ENCODE assay signal across 8 mouse cellular contexts in genomic region chr2:35978941-35979643, GRCm38 (mm10). TPM values are rescaled to one million over a fixed set of nuclear protein-coding genes. Genes with fewer than 3 reads are reported as not detected.
A peak's percentile ranks its signal among the peaks of the same experiment; 100 is the strongest.
DNase-seq lines count a peak whose midpoint lies in the region; ATAC-seq lines count a peak whose summit lies in the region.

No protein-coding gene starts in this region.

- H3K4me1 ChIP-seq in hindbrain, embryonic 16.5 days (ENCODE audit: control insufficient read depth, insufficient read depth, low read depth, low read length): peaks cover 20% of the 10 kb centered on the region
- peaks cover 22% of the 10 kb centered on the region for H3K4me1 ChIP-seq in limb, embryonic 13.5 days
- H3K4me1 ChIP-seq in midbrain, embryonic 10.5 days: peaks cover 33% of the 10 kb centered on the region

- ATAC-seq in hindbrain, embryonic 16.5 days: peak; percentile 71
- ATAC-seq in limb, embryonic 13.5 days (ENCODE audit: low FRiP score, low read depth): peak; percentile 57

- under 1% methylated on average over 57 of the region's 76 CpGs for WGBS in hindbrain, embryonic 16.5 days
- under 1% methylated on average over 71 of the region's 76 CpGs for WGBS in limb, embryonic 13.5 days
- under 1% methylated on average over 75 of the region's 76 CpGs for WGBS in midbrain, embryonic 10.5 days

- H3K9me3 ChIP-seq in hindbrain, embryonic 16.5 days (ENCODE audit: control insufficient read depth, low read length): no peaks in the 10 kb centered on the region
- no peaks in the 10 kb centered on the region for H3K9me3 ChIP-seq in limb, embryonic 13.5 days
- no peaks in the 10 kb centered on the region for H3K9me3 ChIP-seq in midbrain, embryonic 10.5 days (replicated peaks)

- peak overlapping the region; percentile 85 for H3K4me2 ChIP-seq in hindbrain, embryonic 16.5 days (ENCODE audit: low read length)
- H3K4me2 ChIP-seq in limb, embryonic 13.5 days (replicated peaks): peak overlapping the region; percentile 96

- peak overlapping the region; percentile 92 for H3K9ac ChIP-seq in hindbrain, embryonic 16.5 days (ENCODE audit: low read depth, low read length)
- H3K9ac ChIP-seq in limb, embryonic 13.5 days: peak overlapping the region; percentile 81

- no peaks in the 10 kb centered on the region for H3K27me3 ChIP-seq in hindbrain, embryonic 16.5 days (replicated peaks; ENCODE audit: control insufficient read depth, insufficient read depth, low read length)
- H3K27me3 ChIP-seq in limb, embryonic 13.5 days: no peaks in the 10 kb centered on the region
- H3K27me3 ChIP-seq in midbrain, embryonic 10.5 days (ENCODE audit: low read depth, poor library complexity, severe bottlenecking): no peaks in the 10 kb centered on the region

- no peaks in the 10 kb centered on the region for H3K36me3 ChIP-seq in hindbrain, embryonic 16.5 days (ENCODE audit: control insufficient read depth, insufficient read depth, low read length)
- no peaks in the 10 kb centered on the region for H3K36me3 ChIP-seq in limb, embryonic 13.5 days
- no peaks in the 10 kb centered on the region for H3K36me3 ChIP-seq in midbrain, embryonic 10.5 days

- peak; percentile 7 to 17 for DNase-seq in thymus, postnatal 10 days (ENCODE audit: low spot score in 2 of 2)
- DNase-seq in thymus, postnatal 25 days: no peak
- peak; percentile 74 to 75 for DNase-seq in cerebellum, postnatal 14 days
- peak; percentile 67 for DNase-seq in gastrocnemius, postnatal 10 days
- no peak for DNase-seq in midbrain, embryonic 10.5 days (ENCODE audit: low spot score)
- DNase-seq in spleen, postnatal 4 days (ENCODE audit: low spot score in 2 of 2): peak; percentile 28 to 76

- peak overlapping the region; percentile 92 for H3K27ac ChIP-seq in hindbrain, embryonic 16.5 days (ENCODE audit: low read depth, low read length)
- H3K27ac ChIP-seq in limb, embryonic 13.5 days: no peak overlapping the region
- H3K27ac ChIP-seq in midbrain, embryonic 10.5 days (replicated peaks): peak overlapping the region; percentile 89

- H3K4me3 ChIP-seq in hindbrain, embryonic 16.5 days (ENCODE audit: low read length): peak overlapping the region; percentile 79
- peak overlapping the region; percentile 71 for H3K4me3 ChIP-seq in limb, embryonic 13.5 days
- peak overlapping the region; percentile 89 for H3K4me3 ChIP-seq in midbrain, embryonic 10.5 days

RNA-seq across cellular contexts. Expression of gene Ttll11, which starts 0.6 kb away (rescaled TPM):
- total RNA-seq in gastrocnemius, postnatal 10 days (2021): 1 to 10 TPM; 3.0 TPM
- 2.6 and 4.7 TPM in 2 replicates for polyA plus RNA-seq in hindbrain, embryonic 16.5 days (2015; fragmentation: Nextera tagmentation; extraction: Ambion mirVana)
- polyA plus RNA-seq in limb, embryonic 13.5 days (2015; fragmentation: Nextera tagmentation; extraction: Ambion mirVana): 0.85 and 1.0 TPM in 2 replicates
- 0.74 and 0.92 TPM in 2 replicates for polyA plus RNA-seq in midbrain, embryonic 10.5 days (2016; fragmentation: Nextera tagmentation; extraction: Ambion mirVana)

Comparison
In these comparisons a context has a peak if more than half of its experiments do, and no peak if none do; other contexts are left out.
1. DNase-seq: peak in thymus, postnatal 10 days (2 of 2), cerebellum, postnatal 14 days (2 of 2), gastrocnemius, postnatal 10 days (single experiment) and spleen, postnatal 4 days (2 of 2); none in thymus, postnatal 25 days (single experiment) and midbrain, embryonic 10.5 days (single experiment).
2. Peak in every context shown above with its lines, with median percentiles within 50 percentile points of each other: H3K4me3 ChIP-seq.